Mouse (Mus musculus): ENCODE measurements at regions not wholly inside any gene's neighbourhood (a gene's known extent, or its start where the extent isn't known, plus 50 kb on each side); places are given as distances from the start of the nearest gene placed in this dataset.

DNA sequence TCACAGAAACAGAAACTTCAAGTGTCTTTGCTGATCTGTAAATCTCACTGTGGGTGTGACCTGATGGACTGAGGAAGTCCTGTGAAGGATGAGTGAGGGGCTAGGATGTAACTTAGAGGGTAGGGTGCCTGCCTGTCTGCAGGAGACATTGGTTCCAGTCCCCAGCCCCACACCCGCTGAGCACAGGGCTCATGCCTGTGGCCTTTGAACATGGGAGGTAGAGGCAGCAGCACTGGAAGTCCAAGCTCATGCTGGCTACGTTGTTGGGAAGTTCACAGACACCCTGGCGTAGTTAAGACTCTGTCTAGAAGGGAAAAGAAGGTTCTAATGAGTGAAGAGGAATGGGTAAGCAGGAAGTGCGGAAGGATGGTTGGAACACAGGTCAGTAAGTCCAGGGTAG, 59.7 kb upstream of the Tgm3 start:
- no peak for DNase-seq

DNA sequence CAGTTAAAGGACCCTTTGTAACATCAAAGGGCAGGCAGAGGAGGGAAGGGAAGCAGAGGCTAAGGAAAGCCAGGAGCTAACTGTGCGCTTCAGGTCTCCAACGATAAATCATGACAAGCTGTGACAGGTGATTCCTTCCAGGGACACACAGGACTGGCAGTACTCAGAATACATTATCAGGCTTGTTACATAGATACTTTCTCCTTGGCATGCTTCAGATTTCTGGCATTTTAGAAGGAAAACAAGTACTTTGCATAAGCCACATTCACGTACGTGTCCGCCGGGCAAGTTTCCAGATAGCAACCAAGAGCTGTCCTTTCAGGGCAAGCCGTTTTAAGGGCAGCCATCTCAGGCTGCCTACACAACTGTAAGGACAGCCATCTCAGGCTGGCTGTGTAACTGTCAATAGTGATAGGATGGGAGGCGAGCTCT, 56.9 kb upstream of the Tgm3 start:
- DNase-seq: peak; percentile 5

DNA sequence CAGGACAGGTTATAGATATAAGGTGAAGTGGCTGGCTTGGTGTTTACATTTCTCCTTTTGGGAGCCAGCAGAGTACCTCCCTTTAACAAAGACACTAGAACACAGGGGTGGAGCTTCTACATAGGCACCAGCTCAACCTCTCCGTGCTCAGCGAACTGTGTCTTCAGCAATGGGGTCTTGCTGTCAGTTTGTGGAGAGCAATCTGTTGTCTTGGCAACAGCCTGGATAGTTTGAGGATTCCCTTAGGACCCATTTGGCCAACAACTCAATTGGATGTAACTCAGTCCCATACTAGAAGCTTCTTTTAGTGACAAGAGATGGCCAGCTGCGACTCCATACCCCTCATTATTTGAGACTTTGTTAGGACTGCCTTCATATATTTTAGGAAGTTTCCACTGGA, 54.0 kb upstream of the Tgm3 start:
- DNase-seq: no peak

DNA sequence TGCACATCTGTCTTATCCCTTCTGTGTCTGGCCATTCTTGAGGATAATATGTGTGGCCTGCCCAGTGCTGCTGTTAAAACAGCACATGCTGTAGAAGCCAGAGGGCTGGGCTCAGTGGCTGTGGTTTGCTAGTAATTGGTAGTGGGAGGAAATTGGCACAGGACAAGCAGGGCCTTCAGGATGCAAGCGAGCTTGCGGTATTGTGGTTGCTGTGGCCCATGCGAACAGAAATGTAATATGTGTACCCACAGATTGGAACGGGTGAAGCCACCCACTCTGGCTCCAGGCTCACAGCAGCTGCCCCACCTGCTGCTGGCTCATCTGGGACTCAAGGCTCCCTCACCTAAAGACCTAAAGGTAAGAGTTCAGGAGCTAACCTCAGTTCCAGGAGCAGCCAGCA, 51.8 kb upstream of the Tgm3 start:
- no peak for DNase-seq

DNA sequence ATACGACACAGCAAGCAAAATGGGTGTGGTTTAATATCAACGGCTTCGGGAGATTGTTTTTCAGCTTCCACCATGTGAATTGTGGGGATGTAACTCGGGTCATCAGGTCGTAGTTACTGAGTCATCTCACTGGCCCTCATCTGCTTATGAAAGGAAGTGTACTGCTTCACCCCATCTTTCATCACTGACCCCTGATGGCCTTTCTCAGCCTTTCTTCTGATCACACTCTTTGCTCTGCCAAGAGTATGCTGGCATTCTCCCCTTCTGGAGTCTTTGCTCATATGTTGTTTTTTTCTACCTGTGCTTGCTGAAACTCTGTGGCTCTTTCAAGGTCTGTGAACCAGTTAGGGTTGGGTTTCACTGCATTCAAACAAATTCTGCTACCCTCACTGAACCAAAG, 50.6 kb upstream of the Tgm3 start:
- DNase-seq: no peak

Measured in right cerebral cortex, postnatal 4 days (tissue).